Mouse (Mus musculus): ENCODE measurements around the gene Zfp385a.
A peak's percentile ranks its signal among the peaks of the same experiment; 100 is the strongest.

GRCm38 (mm10) chr15:103307125-103307524 is 32.8 kb downstream of the Zfp385a start:
- TF ChIP-seq CTCF (IDR thresholded peaks at IDR 0.05; ENCODE audit: control insufficient read depth, insufficient read depth, insufficient replicate concordance, low read depth, low read length) (peak; percentile 71; the same call in 1 of the 2 replicates), POLR2A (IDR thresholded peaks at IDR 0.05; ENCODE audit: control insufficient read depth, low read depth, low read length) (no peak)

Data from testis, adult 2 months (tissue).